Mouse (Mus musculus) limb, embryonic 12.5 days (tissue): ENCODE data around the gene Rgs12. TPM values are rescaled to one million over a fixed set of nuclear protein-coding genes. Genes with fewer than 3 reads are reported as not detected.
A peak's percentile ranks its signal among the peaks of the same experiment; 100 is the strongest.

ENCODE experiments used
- ATAC-seq: fragments of 200-750 bp; cut with Nextera tagmentation; 2 replicates; pipeline ENCODE4 v1.8.0; 2017; ENCODE audit warnings: low read depth, moderate TSS enrichment; ENCODE audit not compliant: insufficient number of reproducible peaks, insufficient read depth, low FRiP score, low TSS enrichment
- H3K27ac ChIP-seq: fragments of 300-500 bp; sonication (generic); 2 replicates; pipeline ENCODE4 v1.5.1; 2016; ENCODE audit warnings: mild to moderate bottlenecking, moderate library complexity
- H3K27me3 ChIP-seq: fragments of 300-500 bp; sonication (generic); 2 replicates; pipeline ENCODE4 v1.6.1; 2016; ENCODE audit warnings: mild to moderate bottlenecking, moderate library complexity
- H3K36me3 ChIP-seq: fragments of 300-500 bp; sonication (generic); 2 replicates; pipeline ENCODE4 v1.6.1; 2016; ENCODE audit warnings: mild to moderate bottlenecking, moderate library complexity
- H3K4me1 ChIP-seq: fragments of 300-500 bp; sonication (generic); replicated peaks from 2 replicates; pipeline ENCODE4 v1.6.1; 2016
- H3K4me2 ChIP-seq: fragments of 300-500 bp; sonication (generic); 2 replicates; pipeline ENCODE4 v1.6.1; 2016; ENCODE audit warnings: mild to moderate bottlenecking, moderate library complexity
- H3K4me3 ChIP-seq: fragments of 300-500 bp; sonication (generic); replicated peaks from 2 replicates; pipeline ENCODE4 v1.5.1; 2016; ENCODE audit warnings: mild to moderate bottlenecking
- H3K9ac ChIP-seq: fragments of 300-500 bp; sonication (generic); replicated peaks from 2 replicates; pipeline ENCODE4 v1.6.1; 2016; ENCODE audit warnings: mild to moderate bottlenecking, moderate library complexity
- H3K9me3 ChIP-seq: fragments of 300-500 bp; sonication (generic); 2 replicates; pipeline ENCODE4 v1.6.1; 2016; ENCODE audit warnings: mild to moderate bottlenecking, moderate library complexity
- WGBS: fragments of 180-500 bp; shearing (Covaris S2); methylation state at CpG from one replicate; pipeline ENCODE4 v1.1.7; 2016; 5-methylcytosine and 5-hydroxymethylcytosine counted together
- polyA plus RNA-seq: library from polyadenylated mRNA; unstranded; fragments of >200 nt; fragmentation: Nextera tagmentation; extraction: Ambion mirVana; gene quantifications from 2 replicates; pipeline ENCODE4 v1.2.1, GENCODE M21; 2016

Rgs12 gene
- polyA plus RNA-seq, 1 experiment from 2014 or later: 59.7 TPM

DNA sequence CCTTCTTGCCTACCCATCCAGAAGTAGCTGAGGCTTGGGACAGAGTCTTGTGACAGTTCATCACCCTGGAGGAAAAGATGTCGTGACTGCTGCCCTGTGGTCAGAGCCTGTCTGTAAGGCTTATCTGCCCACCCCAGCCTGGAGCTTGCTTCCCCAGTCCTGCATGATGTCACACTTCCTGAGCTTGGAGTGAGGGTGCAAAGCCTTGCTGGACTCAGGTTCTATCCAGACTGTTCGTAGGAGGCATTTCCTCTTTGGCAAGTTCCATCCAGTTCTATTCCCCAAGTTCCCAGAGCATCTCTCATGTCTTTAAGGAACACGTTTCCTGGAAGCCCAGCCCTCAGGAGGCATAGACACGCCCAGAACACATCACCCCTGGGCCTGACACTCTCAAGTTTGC, 86.5 kb downstream of the Rgs12 start:
- no peaks in the 10 kb centered on the region for H3K27me3 ChIP-seq
- H3K9ac ChIP-seq: no peak overlapping the region
- no peak overlapping the region for H3K4me2 ChIP-seq
- no peak for ATAC-seq
- WGBS: 68% methylated on average over 4 of the region's 4 CpGs
- no peak overlapping the region for H3K4me3 ChIP-seq
- no peaks in the 10 kb centered on the region for H3K9me3 ChIP-seq
- peaks cover 46% of the 10 kb centered on the region for H3K36me3 ChIP-seq
- H3K27ac ChIP-seq: no peak overlapping the region
- H3K4me1 ChIP-seq: no peaks in the 10 kb centered on the region

DNA sequence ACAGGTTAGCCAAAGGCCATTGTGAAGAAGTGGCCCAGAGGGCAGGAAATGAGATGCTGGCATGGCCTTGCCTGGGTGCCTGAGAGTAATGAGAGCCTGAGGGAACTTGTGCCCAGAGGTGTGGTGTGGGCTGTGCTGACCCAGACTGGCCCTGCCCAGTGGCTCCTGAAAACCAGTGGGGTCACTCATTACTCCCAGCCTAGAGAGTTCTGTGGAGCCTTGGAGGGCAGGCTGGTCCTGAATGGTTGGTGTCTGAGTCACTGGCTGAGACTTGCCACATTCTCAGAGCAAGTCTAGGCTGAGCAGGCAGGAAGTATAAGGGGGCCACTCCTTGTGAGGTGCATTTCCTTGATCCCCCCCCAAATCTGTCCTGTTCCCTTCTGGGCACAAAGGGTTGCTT, 88.2 kb downstream of the Rgs12 start:
- no peak for ATAC-seq
- Histone ChIP-seq H3K9me3 (no peaks in the 10 kb centered on the region), H3K4me2 (no peak overlapping the region), H3K27me3 (no peaks in the 10 kb centered on the region), H3K36me3 (peaks cover 30% of the 10 kb centered on the region), H3K4me1 (no peaks in the 10 kb centered on the region), H3K9ac (no peak overlapping the region), H3K27ac (no peak overlapping the region), H3K4me3 (no peak overlapping the region)

DNA sequence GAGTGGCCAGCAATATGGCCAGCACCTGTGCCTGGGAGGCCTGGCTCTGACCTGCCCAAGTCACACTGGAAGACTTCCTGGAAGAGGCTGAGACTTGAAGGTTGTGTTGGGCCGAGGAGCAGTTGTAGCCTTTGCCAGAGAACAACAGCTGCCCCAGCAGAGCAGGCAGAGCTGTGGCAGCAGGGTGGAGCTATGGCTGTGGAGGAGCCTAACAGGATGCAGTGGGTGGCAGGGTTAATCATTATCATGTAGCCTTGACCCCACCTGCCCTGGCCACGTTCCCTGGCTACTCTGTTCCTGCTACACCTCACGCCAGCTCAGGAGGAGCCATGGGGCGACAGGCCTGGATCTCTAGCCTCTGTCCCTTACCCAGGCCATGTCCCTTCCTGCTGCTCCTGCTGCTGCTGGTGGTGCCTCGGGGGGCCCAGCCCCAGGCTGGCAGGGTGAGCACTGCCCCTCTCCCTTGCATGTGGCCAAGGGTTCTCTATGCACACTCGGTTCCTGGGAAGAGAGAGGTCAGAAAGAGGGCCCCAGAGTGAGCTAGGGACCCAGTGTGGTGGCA, 92.1 kb downstream of the Rgs12 start, which contains the start of gene Hgfac:
TSS of gene Hgfac (plus strand) at position 242 of the 562 bp plus-strand sequence.
- Histone ChIP-seq H3K4me3 (no peak within 1 kb of the TSS), H3K27ac (no peak within 1 kb of the TSS), H3K9ac (no peak within 1 kb of the TSS), H3K9me3 (no peaks in the 10 kb centered on the region), H3K4me1 (no peaks in the 10 kb centered on the region), H3K36me3 (no peaks in the 10 kb centered on the region), H3K27me3 (no peaks in the 10 kb centered on the region), H3K4me2 (no peak within 1 kb of the TSS)
- no peak for ATAC-seq
- 50% methylated on average over 6 of the region's 6 CpGs for WGBS

DNA sequence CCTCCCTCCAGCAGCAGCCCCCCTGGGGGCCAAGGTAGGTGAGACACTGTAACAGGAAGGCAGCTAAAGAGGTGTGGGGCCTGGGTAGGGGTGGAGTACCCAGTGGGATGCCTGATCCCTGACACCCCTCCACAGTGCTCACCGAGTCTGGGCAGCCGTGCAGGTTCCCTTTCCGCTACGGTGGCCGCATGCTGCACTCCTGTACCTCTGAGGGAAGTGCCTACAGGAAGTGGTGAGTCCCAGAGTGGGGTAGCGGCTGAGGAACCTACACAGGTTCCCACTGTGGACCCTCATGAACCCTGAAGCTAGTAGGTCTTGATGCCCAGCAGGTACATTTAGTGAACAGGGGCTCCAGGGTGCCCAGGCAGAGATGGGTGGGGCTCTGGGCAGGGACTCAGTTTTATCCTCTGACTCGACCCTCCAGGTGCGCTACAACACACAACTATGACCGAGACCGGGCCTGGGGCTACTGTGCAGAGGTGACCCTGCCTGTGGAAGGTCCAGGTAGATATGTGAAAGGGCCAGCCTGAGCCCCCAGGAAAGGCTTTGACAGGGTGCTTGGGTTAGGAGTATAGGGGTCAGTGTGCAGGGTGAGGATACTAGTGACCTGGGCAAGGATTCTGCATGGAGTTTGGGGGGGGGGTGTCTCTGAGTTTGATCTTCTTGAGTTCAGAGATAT, 93.3 kb downstream of the Rgs12 start:
- Histone ChIP-seq H3K4me2 (no peak overlapping the region), H3K27ac (no peak overlapping the region), H3K36me3 (no peaks in the 10 kb centered on the region), H3K4me1 (0 out of 2 replicates have a peak, but pooled peaks cover 3% of the 10 kb centered on the region), H3K9me3 (no peaks in the 10 kb centered on the region), H3K27me3 (no peaks in the 10 kb centered on the region; the same call in 1 of the 2 replicates), H3K9ac (no peak overlapping the region), H3K4me3 (no peak overlapping the region)
- ATAC-seq: no peak
- WGBS: 79% methylated on average over 10 of the region's 10 CpGs

DNA sequence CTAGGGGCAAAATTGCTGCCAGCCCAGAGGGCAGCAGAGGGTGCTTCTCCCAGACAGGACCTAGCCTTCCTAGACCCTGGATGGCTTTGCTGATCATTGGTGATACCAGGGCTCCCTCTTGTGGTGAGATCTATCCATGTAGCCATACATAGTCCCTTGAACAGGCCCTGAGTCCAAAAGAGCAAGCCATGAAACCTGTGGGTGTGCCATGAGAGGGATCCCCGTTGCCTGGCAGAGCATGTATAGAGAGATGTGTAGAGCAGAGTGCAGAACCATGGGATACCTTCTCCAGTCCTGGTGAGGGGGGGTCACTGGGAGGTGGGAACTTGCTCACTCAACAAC, 93.8 kb downstream of the Rgs12 start:
- Histone ChIP-seq H3K27ac (no peak overlapping the region), H3K9me3 (no peaks in the 10 kb centered on the region), H3K9ac (no peak overlapping the region), H3K4me3 (no peak overlapping the region), H3K4me2 (no peak overlapping the region), H3K4me1 (0 out of 2 replicates have a peak, but pooled peaks cover 3% of the 10 kb centered on the region), H3K27me3 (no peaks in the 10 kb centered on the region; the same call in 1 of the 2 replicates), H3K36me3 (no peaks in the 10 kb centered on the region)
- peak; percentile 52; the same call in 1 of the 2 replicates for ATAC-seq
- 40% methylated on average over 1 of the region's 1 CpGs for WGBS

DNA sequence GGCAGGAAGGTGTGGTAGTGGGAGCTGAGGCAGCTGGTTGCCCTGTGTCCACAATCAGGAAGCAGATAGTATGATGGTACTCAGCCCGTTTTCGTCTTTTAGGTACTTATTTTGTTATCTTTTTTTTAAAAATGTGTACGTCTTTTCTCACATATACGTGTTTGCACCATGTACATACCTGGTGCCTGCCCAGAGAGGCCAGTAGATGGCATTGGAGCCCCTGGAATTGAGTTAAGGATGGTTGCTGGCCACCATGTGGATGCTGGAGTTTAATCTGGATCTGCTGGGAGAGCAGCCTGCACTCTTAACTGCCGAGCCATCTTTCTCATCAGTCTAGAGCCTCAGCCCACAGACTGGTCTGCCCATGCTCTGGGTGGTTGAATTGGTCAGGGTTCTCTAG, 101.3 kb downstream of the Rgs12 start:
- H3K27me3 ChIP-seq: peaks cover 18% of the 10 kb centered on the region
- no peaks in the 10 kb centered on the region for H3K9me3 ChIP-seq
- no peak overlapping the region for H3K4me3 ChIP-seq
- H3K4me1 ChIP-seq: 0 out of 2 replicates have a peak, but pooled peaks cover 3% of the 10 kb centered on the region
- no peak overlapping the region for H3K4me2 ChIP-seq
- no peak overlapping the region for H3K9ac ChIP-seq
- H3K36me3 ChIP-seq: no peaks in the 10 kb centered on the region
- no peak for ATAC-seq
- 76% methylated on average over 5 of the region's 5 CpGs for WGBS
- H3K27ac ChIP-seq: no peak overlapping the region

DNA sequence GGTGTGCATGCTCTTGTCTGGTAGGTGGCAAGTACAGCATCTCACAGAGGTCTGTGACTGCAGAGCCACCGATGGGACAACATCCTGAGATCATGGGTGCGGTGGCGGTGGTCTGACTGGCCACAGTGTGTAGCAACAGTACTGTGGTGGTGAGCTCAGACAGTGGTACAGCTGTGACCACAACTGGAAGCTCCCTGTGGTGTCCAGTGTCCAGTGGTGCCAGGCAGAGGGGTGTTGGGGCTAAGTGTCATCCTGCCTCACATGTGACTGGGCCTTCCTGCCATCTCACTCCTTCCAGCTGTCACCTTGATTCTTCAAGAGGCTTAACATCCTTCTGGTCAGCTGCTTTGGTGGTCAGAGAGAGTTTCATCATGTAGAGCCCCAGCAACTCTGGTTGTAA, 105.4 kb downstream of the Rgs12 start:
- no peaks in the 10 kb centered on the region for H3K36me3 ChIP-seq
- no peak overlapping the region for H3K9ac ChIP-seq
- no peaks in the 10 kb centered on the region for H3K9me3 ChIP-seq
- WGBS: 90% methylated on average over 3 of the region's 3 CpGs
- H3K4me1 ChIP-seq: peaks cover 7% of the 10 kb centered on the region
- no peak overlapping the region for H3K27ac ChIP-seq
- no peak for ATAC-seq
- no peak overlapping the region for H3K4me2 ChIP-seq
- no peak overlapping the region for H3K4me3 ChIP-seq
- H3K27me3 ChIP-seq: peaks cover 59% of the 10 kb centered on the region

DNA sequence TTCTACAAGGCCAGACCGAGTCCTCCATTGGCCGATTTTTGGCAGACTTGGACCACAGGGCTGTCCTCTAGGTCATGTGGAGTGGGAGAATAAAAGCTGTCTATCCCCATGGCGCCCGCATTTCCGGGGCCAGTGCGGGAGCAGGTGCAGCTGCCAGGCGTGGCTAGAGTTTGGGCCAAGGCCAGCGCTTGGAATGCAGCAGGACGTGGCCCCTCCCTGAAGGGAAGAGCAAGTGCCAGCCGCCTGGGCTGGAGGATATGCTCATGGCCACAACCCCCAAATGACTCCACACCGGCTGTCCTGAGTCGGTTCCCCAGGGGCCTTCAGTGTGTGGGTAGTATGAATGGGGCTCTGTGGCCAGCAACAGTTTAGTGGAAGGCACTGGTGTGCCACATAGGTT, 105.8 kb downstream of the Rgs12 start:
- no peak for ATAC-seq
- Histone ChIP-seq H3K36me3 (no peaks in the 10 kb centered on the region), H3K4me2 (no peak overlapping the region), H3K4me1 (peaks cover 7% of the 10 kb centered on the region), H3K9me3 (no peaks in the 10 kb centered on the region), H3K4me3 (no peak overlapping the region), H3K9ac (no peak overlapping the region), H3K27me3 (peaks cover 63% of the 10 kb centered on the region), H3K27ac (no peak overlapping the region)
- 80% methylated on average over 12 of the region's 12 CpGs for WGBS

DNA sequence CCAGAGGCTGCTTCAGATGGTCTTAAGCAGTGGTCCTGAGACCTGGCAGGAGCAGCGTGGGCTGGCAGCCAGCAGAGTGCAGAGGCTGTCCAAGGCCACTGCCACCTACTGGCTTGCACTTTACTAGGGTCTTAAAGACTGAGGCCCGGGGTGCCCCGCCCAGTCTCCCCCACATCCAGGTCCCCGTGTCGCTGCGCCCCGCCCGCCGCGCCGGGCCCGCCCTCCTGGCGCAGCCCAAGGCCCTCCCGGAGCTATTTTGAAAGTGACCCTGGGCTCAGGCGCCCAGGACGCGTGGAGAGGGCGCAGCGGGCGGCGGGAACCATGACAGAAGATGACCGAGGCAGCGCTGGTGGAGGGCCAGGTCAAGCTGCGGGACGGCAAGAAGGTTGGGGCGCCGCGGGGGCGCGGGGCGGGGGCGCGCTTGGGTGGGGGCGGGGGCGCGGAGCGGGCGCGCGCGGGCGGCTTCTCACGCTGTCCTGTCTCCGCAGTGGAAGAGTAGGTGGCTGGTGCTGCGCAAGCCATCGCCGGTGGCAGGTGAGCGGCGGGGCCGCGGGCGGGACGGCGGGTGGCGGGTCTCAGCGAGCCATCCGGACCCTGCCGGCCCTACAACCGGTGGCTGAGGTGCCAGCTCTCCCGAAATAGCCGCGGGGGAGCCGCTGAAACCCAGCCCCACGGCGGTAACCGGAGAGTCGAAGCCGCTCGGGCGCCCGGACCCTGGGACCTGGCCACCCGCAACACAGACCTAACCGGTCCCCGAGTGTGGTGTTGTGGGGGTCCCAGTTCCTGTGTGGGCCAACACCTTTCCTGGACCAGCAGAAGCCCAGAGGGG, 107.6 kb downstream of the Rgs12 start, which contains the start of gene Dok7:
TSS of gene Dok7 (plus strand) at position 163 of the 829 bp plus-strand sequence.
- ATAC-seq: peak; percentile 45; the same call in 1 of the 2 replicates
- Histone ChIP-seq H3K4me3 (peak within 1 kb of the TSS; percentile 59), H3K4me1 (peaks cover 7% of the 10 kb centered on the region), H3K9ac (peak within 1 kb of the TSS; percentile 61), H3K4me2 (peak within 1 kb of the TSS; percentile 97), H3K9me3 (no peaks in the 10 kb centered on the region), H3K36me3 (no peaks in the 10 kb centered on the region), H3K27ac (no peak within 1 kb of the TSS), H3K27me3 (peaks cover 71% of the 10 kb centered on the region)
- 2% methylated on average over 46 of the region's 74 CpGs for WGBS

DNA sequence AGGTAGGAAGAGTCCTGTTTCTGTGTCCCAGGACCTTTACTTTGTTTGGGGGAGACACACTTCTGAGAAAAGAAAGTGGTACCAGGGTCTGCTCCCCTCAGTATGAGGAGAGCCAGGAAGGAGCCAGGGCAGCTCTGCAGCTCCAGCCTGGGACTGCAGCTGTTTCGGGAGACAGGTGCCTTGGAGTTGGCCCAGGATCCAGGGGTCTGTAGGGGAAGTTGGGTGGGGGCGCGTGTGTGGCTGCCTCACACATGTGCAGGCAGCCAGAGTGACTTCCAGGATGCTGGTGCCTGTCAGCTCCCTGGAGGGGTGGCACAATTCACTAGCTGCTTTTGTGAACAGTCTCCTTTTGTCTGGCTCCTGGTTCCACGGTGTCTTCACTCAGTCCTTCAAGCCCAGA, 108.3 kb downstream of the Rgs12 start:
- Histone ChIP-seq H3K27me3 (peaks cover 74% of the 10 kb centered on the region), H3K4me2 (peak overlapping the region; percentile 97), H3K4me3 (peak overlapping the region; percentile 59), H3K9me3 (no peaks in the 10 kb centered on the region), H3K4me1 (peaks cover 7% of the 10 kb centered on the region), H3K9ac (no peak overlapping the region), H3K27ac (no peak overlapping the region), H3K36me3 (no peaks in the 10 kb centered on the region)
- no peak for ATAC-seq
- WGBS: 26% methylated on average over 4 of the region's 4 CpGs

DNA sequence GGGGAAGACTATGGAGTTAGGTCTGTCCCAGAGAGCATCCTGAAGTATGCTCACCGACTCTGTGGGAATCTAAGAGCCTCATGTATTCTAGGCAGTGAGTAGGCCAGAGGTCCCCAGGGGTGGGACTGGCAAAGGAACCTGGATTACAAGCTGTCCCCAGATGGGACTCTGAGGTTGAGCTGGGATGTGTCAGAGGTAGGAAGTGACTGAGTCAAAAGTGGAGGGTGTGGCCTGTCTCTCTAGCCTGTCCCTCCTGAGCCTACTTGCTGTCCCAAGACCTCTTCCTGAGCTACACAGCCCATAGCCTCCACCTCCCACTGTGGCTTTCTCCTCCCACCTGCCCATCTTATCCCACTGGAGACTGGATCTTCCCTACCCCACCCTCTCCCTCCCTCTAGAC, 109.0 kb downstream of the Rgs12 start:
- H3K4me1 ChIP-seq: peaks cover 7% of the 10 kb centered on the region
- H3K4me3 ChIP-seq: 0 out of 2 replicates have a peak overlapping the region, but pooled peaks have one; percentile 59
- H3K9ac ChIP-seq: no peak overlapping the region
- H3K4me2 ChIP-seq: 0 out of 2 replicates have a peak overlapping the region, but pooled peaks have one; percentile 97
- H3K36me3 ChIP-seq: no peaks in the 10 kb centered on the region
- H3K9me3 ChIP-seq: no peaks in the 10 kb centered on the region
- 68% methylated on average over 1 of the region's 1 CpGs for WGBS
- no peak for ATAC-seq
- H3K27me3 ChIP-seq: peaks cover 74% of the 10 kb centered on the region
- no peak overlapping the region for H3K27ac ChIP-seq
